Mouse (Mus musculus): Measurements from ENCODE around the gene Brpf1.

Brpf1 gene

GRCm38 (mm10) chr6:113306986-113307349, at the start of gene Brpf1:
TSS of gene Brpf1 (plus strand) at chr6:113307137.
- DNase-seq (ENCODE audit: low spot score in 2 of 2) = no peak

GRCm38 (mm10) chr6:113261174-113261858, 45.6 kb upstream of the Brpf1 start:
- DNase-seq (ENCODE audit: low spot score in 2 of 2) = no peak

GRCm38 (mm10) chr6:113263531-113263930, 43.4 kb upstream of the Brpf1 start:
- no peak for DNase-seq (ENCODE audit: low spot score in 2 of 2)

GRCm38 (mm10) chr6:113264429-113264828, 42.5 kb upstream of the Brpf1 start:
- DNase-seq (ENCODE audit: low spot score in 2 of 2) = no peak

- no peak for DNase-seq (ENCODE audit: low spot score in 2 of 2)
Measured at GRCm38 (mm10) chr6:113266996-113267655, 39.8 kb upstream of the Brpf1 start.

- DNase-seq (ENCODE audit: low spot score in 2 of 2) = no peak
Measured at GRCm38 (mm10) chr6:113267988-113268387, 38.9 kb upstream of the Brpf1 start.

- DNase-seq (ENCODE audit: low spot score in 2 of 2) = no peak
Measured at GRCm38 (mm10) chr6:113272365-113272764, 34.6 kb upstream of the Brpf1 start.

- no peak for DNase-seq (ENCODE audit: low spot score in 2 of 2)
Measured at GRCm38 (mm10) chr6:113276846-113277245, 30.1 kb upstream of the Brpf1 start.

- DNase-seq (ENCODE audit: low spot score in 2 of 2) = no peak
Measured at GRCm38 (mm10) chr6:113281676-113282075, 25.3 kb upstream of the Brpf1 start.

- DNase-seq (ENCODE audit: low spot score in 2 of 2) = no peak
Measured at GRCm38 (mm10) chr6:113282101-113282802, 24.7 kb upstream of the Brpf1 start, which contains the start of gene Cpne9. TSS of gene Cpne9 (plus strand) at chr6:113282307.

GRCm38 (mm10) chr6:113282969-113283368, 24.0 kb upstream of the Brpf1 start:
- no peak for DNase-seq (ENCODE audit: low spot score in 2 of 2)

GRCm38 (mm10) chr6:113283500-113283899, 23.4 kb upstream of the Brpf1 start:
- DNase-seq (ENCODE audit: low spot score in 2 of 2) = no peak

- no peak for DNase-seq (ENCODE audit: low spot score in 2 of 2)
Measured at GRCm38 (mm10) chr6:113284931-113285330, 22.0 kb upstream of the Brpf1 start.

- DNase-seq (ENCODE audit: low spot score in 2 of 2) = no peak
Measured at GRCm38 (mm10) chr6:113286316-113286715, 20.6 kb upstream of the Brpf1 start.

- DNase-seq (ENCODE audit: low spot score in 2 of 2) = no peak
Measured at GRCm38 (mm10) chr6:113287236-113287635, 19.7 kb upstream of the Brpf1 start.

GRCm38 (mm10) chr6:113289346-113289745, 17.6 kb upstream of the Brpf1 start:
- no peak for DNase-seq (ENCODE audit: low spot score in 2 of 2)

GRCm38 (mm10) chr6:113290346-113290745, 16.6 kb upstream of the Brpf1 start:
- no peak for DNase-seq (ENCODE audit: low spot score in 2 of 2)

GRCm38 (mm10) chr6:113292938-113293337, 14.0 kb upstream of the Brpf1 start:
- no peak for DNase-seq (ENCODE audit: low spot score in 2 of 2)

- DNase-seq (ENCODE audit: low spot score in 2 of 2) = no peak
Measured at GRCm38 (mm10) chr6:113296046-113296445, 10.9 kb upstream of the Brpf1 start.

- DNase-seq (ENCODE audit: low spot score in 2 of 2) = no peak
Measured at GRCm38 (mm10) chr6:113296639-113297038, 10.3 kb upstream of the Brpf1 start.

GRCm38 (mm10) chr6:113301350-113301749, 5.6 kb upstream of the Brpf1 start:
- DNase-seq (ENCODE audit: low spot score in 2 of 2) = no peak

GRCm38 (mm10) chr6:113302258-113302657, 4.7 kb upstream of the Brpf1 start:
- no peak for DNase-seq (ENCODE audit: low spot score in 2 of 2)

Measured in spleen, postnatal 14 days (tissue).